Mouse (Mus musculus) embryonic fibroblast, embryonic 13.5 days (primary cell): ENCODE results near the gene Nudt17. TPM values are rescaled to one million over a fixed set of nuclear protein-coding genes. Genes with fewer than 3 reads are reported as not detected.

Experiments
- H3K27ac ChIP-seq: 2 replicates; pipeline ENCODE4 v1.5.1; 2012; ENCODE audit warnings: low read length, control low read depth, inconsistent platforms; ENCODE audit not compliant: insufficient read depth
- H3K4me1 ChIP-seq: 2 replicates; pipeline ENCODE4 v1.6.1; 2011; ENCODE audit warnings: low read length; ENCODE audit not compliant: control insufficient read depth, insufficient read depth
- H3K4me3 ChIP-seq: 2 replicates; pipeline ENCODE4 v1.5.1; 2011; ENCODE audit warnings: mild to moderate bottlenecking, control low read depth, low read length; ENCODE audit not compliant: insufficient read depth
- CTCF ChIP-seq: IDR thresholded peaks from 2 replicates; pipeline ENCODE4 v1.5.1; 2011; ENCODE audit warnings: mild to moderate bottlenecking, control low read depth, low read length, moderate library complexity, borderline replicate concordance; ENCODE audit not compliant: insufficient read depth
- POLR2A ChIP-seq: IDR thresholded peaks from 2 replicates; pipeline ENCODE4 v1.6.1; 2011; ENCODE audit warnings: low read depth, mild to moderate bottlenecking, control low read depth, low read length, moderate library complexity
- polyA plus RNA-seq: library from polyadenylated mRNA; stranded (reverse); fragments of >200 nt; gene quantifications from 2 replicates; pipeline ENCODE4 v1.2.4, GENCODE M21; 2011; ENCODE audit warnings: low read depth; ENCODE audit not compliant: missing spikeins, insufficient read length

Gene Nudt17
- polyA plus RNA-seq, 1 experiment = 4.4 TPM

DNA sequence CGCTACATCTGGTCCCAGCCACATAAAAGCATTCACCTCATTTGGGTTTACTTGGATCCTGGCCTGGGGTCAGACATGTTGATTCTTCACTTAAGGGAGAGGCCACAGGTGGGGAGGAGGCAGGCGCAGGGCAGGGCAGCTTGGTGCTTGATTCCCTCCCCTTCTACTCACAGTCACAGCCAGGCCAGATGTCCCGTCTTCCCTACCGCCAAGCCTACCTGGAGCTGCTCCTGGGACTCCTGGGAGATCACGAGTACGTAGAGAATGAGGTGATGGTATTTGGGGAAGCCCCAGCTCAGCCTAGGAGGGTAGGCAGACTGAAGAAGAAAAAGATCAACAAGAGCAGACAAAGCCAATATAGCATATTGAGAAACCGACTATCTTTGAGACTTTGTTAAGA lies 1.4 kb downstream of the Nudt17 start:
- Histone ChIP-seq H3K4me1 (no peaks in the 10 kb centered on the region), H3K4me3 (no peak overlapping the region), H3K27ac (no peak overlapping the region)
- TF ChIP-seq POLR2A = no peak
- TF ChIP-seq CTCF = no peak

DNA sequence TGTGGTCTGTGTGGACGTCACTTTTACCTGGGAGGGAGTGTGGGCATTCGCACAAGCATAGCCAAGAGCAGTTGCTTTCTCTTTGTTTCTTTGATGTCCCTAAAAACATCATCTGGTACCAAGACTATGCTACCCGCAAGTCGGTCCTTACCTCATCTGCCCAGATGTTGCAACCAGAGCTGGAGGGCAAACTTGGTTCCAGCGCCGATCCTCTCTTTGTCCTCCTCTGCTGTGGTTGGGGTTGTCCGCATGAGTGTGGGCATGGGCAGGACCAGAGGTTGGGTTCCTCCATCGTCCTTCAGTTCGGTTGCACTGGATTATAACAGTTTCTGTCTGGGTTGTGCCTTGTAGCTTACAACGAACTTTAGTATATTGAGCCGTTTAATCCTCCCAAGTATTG lies 2.1 kb downstream of the Nudt17 start:
- Histone ChIP-seq H3K27ac (no peak overlapping the region), H3K4me1 (no peaks in the 10 kb centered on the region), H3K4me3 (no peak overlapping the region)
- TF ChIP-seq POLR2A (no peak), CTCF (no peak)

DNA sequence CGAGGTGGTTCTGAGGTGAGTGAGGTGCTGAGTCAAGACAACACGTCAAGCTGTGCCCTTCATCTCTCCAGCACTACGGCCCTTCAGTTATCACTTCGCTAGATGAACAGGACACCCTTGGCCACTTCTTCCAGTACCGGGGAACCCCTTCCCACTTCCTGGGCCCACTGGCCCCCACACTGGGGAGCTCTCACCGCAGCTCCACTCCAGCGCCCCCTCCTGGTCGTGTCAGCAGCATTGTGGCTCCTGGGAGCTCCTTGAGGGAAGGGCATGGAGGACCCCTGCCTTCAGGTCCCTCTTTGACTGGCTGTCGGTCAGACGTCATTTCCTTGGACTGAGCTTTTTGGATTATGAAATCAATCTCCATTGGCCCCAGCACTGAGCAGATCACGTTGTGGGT lies 3.6 kb downstream of the Nudt17 start:
- Histone ChIP-seq H3K4me1 (no peaks in the 10 kb centered on the region), H3K27ac (no peak overlapping the region), H3K4me3 (no peak overlapping the region)
- TF ChIP-seq CTCF = no peak
- TF ChIP-seq POLR2A = no peak

DNA sequence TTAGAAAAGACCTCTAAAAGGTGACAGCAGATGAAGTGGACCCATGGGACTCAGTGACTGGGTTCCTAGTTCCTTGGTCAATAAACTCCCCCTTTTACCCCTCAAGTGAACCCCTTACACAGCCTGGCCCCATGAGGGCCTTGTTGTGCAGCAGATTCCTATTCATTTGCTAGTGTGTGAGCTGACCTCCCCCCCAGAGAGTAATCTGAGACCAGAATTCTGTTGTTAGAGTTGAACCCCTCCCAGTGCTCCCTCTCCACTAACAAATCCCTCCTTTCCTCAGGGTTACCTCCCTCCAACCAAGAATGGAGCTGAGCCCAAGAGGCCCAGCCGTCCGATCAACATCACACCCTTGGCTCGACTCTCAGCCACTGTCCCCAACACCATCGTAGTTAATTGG lies 7.4 kb downstream of the Nudt17 start:
- H3K4me1 ChIP-seq = 0 out of 2 replicates have a peak, but pooled peaks cover 3% of the 10 kb centered on the region
- H3K27ac ChIP-seq = no peak overlapping the region
- no peak for TF ChIP-seq POLR2A
- no peak for TF ChIP-seq CTCF
- H3K4me3 ChIP-seq = no peak overlapping the region

DNA sequence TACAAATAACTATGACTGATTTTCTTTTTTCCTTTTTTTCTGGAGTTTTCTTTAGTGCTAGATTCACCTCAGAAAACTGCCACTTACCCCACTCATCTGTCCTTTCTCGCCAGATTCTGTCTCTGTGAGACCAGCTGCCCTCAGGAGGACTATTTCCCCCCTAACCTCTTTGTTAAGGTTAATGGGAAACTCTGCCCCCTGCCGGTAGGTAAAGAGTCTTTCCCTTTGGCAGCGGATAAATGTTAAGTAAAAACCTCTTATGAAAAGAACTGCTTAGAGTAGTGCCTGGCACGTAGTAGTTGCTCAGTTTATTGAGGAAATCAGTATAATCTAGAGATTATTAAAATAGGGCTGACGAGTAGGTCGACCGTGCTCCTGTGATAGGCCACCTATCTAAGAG lies 8.0 kb downstream of the Nudt17 start:
- Histone ChIP-seq H3K27ac (no peak overlapping the region), H3K4me1 (0 out of 2 replicates have a peak, but pooled peaks cover 3% of the 10 kb centered on the region), H3K4me3 (no peak overlapping the region)
- TF ChIP-seq CTCF = no peak
- TF ChIP-seq POLR2A = no peak

DNA sequence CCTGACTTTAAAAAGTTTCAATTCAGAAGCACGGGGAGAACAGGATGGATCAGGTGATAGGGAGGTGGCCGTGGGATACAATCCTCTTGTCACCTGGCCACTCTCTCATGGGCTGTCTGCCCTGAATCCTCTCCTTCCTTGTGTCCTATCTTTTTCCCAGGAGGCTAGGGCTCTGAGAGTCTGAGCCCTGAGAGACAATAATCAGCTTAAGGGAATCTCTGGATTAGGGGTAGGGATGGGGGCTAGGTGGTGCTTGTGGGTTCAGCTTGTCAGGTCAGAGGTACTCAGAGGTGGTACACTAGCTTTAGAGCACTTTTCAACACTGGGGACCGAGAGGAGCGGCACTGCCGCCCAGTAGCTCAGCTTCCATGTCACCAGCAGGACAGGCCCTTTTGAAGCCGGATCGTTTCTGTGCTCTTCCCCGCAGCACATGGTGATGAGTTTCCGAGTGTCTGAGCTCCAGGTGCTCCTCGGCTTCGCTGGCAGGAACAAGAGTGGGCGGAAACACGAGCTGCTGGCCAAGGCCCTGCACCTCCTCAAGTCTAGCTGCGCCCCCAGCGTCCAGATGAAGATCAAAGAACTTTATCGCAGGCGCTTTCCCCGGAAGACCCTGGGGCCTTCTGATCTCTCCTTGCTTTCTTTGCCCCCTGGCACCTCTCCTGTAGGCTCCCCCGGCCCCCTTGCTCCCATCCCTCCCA lies 9.2 kb downstream of the Nudt17 start:
- 0 out of 2 replicates have a peak, but pooled peaks cover 3% of the 10 kb centered on the region for H3K4me1 ChIP-seq
- H3K4me3 ChIP-seq = no peak overlapping the region
- TF ChIP-seq CTCF (no peak), POLR2A (no peak)
- no peak overlapping the region for H3K27ac ChIP-seq

DNA sequence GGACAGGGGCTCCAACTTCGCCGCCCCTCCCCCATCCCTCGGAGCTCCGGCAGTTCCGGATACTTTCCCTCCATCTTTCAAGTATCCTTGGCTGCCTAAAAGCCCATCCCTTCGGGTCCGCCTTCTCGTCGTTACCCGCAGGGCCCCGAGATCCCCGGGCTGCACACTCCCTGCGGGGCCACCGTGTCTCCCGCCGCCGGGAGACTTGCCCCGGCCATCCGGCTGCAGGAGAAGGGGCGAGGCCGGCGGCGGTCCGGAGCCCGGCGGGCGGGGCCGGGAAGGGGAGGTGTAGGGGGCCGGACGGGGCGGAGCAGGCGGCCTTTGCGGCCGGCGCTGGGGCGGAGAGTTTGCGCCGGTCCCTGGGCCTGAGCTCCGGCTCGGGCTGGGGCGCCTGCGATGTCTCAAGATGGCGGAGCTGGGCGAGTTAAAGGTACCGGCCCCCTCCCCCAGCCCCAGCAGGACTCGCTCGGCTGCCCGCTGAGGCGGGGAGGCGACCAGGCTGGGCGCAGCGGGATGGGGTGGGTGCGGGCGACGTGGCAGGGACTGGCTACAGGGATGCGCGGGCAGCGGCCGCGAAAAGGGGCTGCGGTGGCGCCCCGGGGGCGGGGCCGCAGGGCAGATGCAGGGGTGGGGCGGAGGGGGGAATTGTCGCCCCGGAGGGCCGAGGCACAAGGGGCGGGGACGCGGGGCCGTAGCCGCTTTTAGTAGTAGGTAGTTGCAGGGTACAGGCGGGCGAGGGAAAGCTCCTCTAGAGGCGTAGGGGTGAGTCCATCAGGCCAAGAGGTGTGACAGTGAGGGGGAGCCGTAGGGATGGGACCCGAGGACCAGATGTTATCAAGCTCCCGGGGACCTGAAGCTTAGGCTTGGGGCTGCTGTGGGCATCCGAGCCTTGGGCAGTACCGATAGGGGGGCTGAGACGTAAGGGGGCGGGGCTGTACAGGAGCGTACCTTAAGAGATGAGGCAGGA lies 11.3 kb downstream of the Nudt17 start:
- Histone ChIP-seq H3K27ac (peak overlapping the region; percentile 81), H3K4me3 (peak overlapping the region; percentile 87), H3K4me1 (0 out of 2 replicates have a peak, but pooled peaks cover 3% of the 10 kb centered on the region)
- TF ChIP-seq POLR2A (peak; percentile 61), CTCF (no peak)

DNA sequence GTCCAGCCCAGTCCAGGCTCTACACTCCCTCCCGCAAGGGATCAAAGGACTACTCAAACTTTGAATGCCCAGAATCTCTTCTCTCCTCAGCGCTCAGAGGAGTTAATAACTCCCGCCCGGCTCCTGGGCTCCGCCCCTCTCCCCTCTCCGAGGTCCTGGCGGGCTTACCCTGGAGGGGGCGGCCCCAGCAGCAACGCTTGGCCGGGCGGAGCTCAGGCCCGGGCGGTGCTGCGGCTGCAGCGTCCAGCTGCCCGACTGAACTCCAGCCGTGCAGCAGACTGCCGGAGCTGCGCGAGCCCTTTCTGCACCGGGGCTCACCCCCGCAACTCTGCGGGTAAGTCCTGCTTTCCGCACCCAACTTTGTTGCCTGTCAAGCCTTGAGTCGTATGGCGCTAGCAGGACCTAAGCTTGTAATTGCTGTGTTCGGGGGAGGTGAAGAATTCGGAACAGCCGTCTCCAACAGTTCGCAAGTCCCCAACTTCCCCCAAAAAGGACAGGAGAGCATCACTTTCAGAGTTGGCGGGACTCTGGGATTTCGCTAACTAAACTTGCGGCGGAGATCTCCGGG lies 12.1 kb downstream of the Nudt17 start, which contains the start of gene Pias3:
Gene Pias3 (plus strand): TSS at position 187 of the 568 bp plus-strand sequence.
- TF ChIP-seq POLR2A (peak; percentile 92), CTCF (no peak)

DNA sequence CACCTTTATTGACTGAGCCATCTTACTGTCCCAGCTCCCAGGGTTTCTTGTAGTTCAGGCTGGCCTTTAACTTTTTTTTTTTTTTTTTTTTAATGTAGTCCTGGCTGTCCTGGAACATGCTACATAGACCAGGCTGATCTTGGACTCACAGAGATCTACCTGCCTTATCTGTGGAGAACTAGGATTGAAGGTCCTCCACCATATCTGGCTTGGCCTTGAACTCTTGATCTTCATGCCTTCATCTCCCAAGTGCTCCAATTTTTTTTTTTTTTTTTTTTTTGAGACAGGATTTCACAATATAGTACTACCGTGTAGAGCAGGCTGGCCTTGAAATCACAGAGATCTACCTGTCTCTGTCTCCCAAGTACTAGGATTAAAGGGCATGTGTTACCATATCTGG lies 14.8 kb downstream of the Nudt17 start:
- Histone ChIP-seq H3K4me3 (no peak overlapping the region), H3K4me1 (0 out of 2 replicates have a peak, but pooled peaks cover 3% of the 10 kb centered on the region), H3K27ac (no peak overlapping the region)
- no peak for TF ChIP-seq POLR2A
- no peak for TF ChIP-seq CTCF

More for the DNA sequence above, 12.1 kb downstream of the Nudt17 start, which contains the start of gene Pias3:
- Histone ChIP-seq H3K4me3 (peak within 1 kb of the TSS; percentile 87), H3K4me1 (0 out of 2 replicates have a peak, but pooled peaks cover 3% of the 10 kb centered on the region), H3K27ac (peak within 1 kb of the TSS; percentile 81)
